Mouse (Mus musculus): Measurements from ENCODE around the gene Sorbs1. TPM values are rescaled to one million over a fixed set of nuclear protein-coding genes. Genes with fewer than 3 reads are reported as not detected.

Sorbs1 gene
- polyA plus RNA-seq, 1 experiment: 111 TPM

- no peak overlapping the region for H3K27ac ChIP-seq (ENCODE audit: insufficient read depth, low read length)
- H3K4me3 ChIP-seq (ENCODE audit: insufficient read depth, low read length): no peak overlapping the region
- TF ChIP-seq CTCF (IDR thresholded peaks at IDR 0.05; ENCODE audit: borderline replicate concordance, insufficient read depth, low read length): no peak
- TF ChIP-seq POLR2A (IDR thresholded peaks at IDR 0.05; ENCODE audit: low read depth, low read length): no peak
- no peaks in the 10 kb centered on the region for H3K4me1 ChIP-seq (ENCODE audit: control insufficient read depth, insufficient read depth, low read length)
Measured at GRCm38 (mm10) chr19:40377632-40378031, 135.9 kb downstream of the Sorbs1 start.

GRCm38 (mm10) chr19:40376566-40377281, 136.9 kb downstream of the Sorbs1 start:
- Histone ChIP-seq H3K4me1 (ENCODE audit: control insufficient read depth, insufficient read depth, low read length) (peaks cover 1% of the 10 kb centered on the region; the same call in 1 of the 2 replicates), H3K4me3 (ENCODE audit: insufficient read depth, low read length) (no peak overlapping the region), H3K27ac (ENCODE audit: insufficient read depth, low read length) (no peak overlapping the region)
- TF ChIP-seq CTCF (IDR thresholded peaks at IDR 0.05; ENCODE audit: borderline replicate concordance, insufficient read depth, low read length) (no peak), POLR2A (IDR thresholded peaks at IDR 0.05; ENCODE audit: low read depth, low read length) (no peak)

GRCm38 (mm10) chr19:40374720-40375119, 138.9 kb downstream of the Sorbs1 start:
- H3K27ac ChIP-seq (ENCODE audit: insufficient read depth, low read length): no peak overlapping the region
- peaks cover 18% of the 10 kb centered on the region for H3K4me1 ChIP-seq (ENCODE audit: control insufficient read depth, insufficient read depth, low read length)
- H3K4me3 ChIP-seq (ENCODE audit: insufficient read depth, low read length): no peak overlapping the region
- TF ChIP-seq POLR2A (IDR thresholded peaks at IDR 0.05; ENCODE audit: low read depth, low read length) (no peak), CTCF (IDR thresholded peaks at IDR 0.05; ENCODE audit: borderline replicate concordance, insufficient read depth, low read length) (no peak)

- Histone ChIP-seq H3K4me3 (ENCODE audit: insufficient read depth, low read length) (no peak overlapping the region), H3K27ac (ENCODE audit: insufficient read depth, low read length) (peak overlapping the region; percentile 70; the same call in 1 of the 2 replicates), H3K4me1 (ENCODE audit: control insufficient read depth, insufficient read depth, low read length) (peaks cover 18% of the 10 kb centered on the region)
- no peak for TF ChIP-seq POLR2A (IDR thresholded peaks at IDR 0.05; ENCODE audit: low read depth, low read length)
- no peak for TF ChIP-seq CTCF (IDR thresholded peaks at IDR 0.05; ENCODE audit: borderline replicate concordance, insufficient read depth, low read length)
Measured at GRCm38 (mm10) chr19:40372679-40373078, 140.9 kb downstream of the Sorbs1 start.

GRCm38 (mm10) chr19:40371866-40372265, 141.7 kb downstream of the Sorbs1 start:
- Histone ChIP-seq H3K27ac (ENCODE audit: insufficient read depth, low read length) (peak overlapping the region; percentile 86), H3K4me1 (ENCODE audit: control insufficient read depth, insufficient read depth, low read length) (peaks cover 18% of the 10 kb centered on the region), H3K4me3 (ENCODE audit: insufficient read depth, low read length) (no peak overlapping the region)
- no peak for TF ChIP-seq POLR2A (IDR thresholded peaks at IDR 0.05; ENCODE audit: low read depth, low read length)
- no peak for TF ChIP-seq CTCF (IDR thresholded peaks at IDR 0.05; ENCODE audit: borderline replicate concordance, insufficient read depth, low read length)

GRCm38 (mm10) chr19:40369852-40370811, 143.4 kb downstream of the Sorbs1 start:
- H3K4me1 ChIP-seq (ENCODE audit: control insufficient read depth, insufficient read depth, low read length): peaks cover 31% of the 10 kb centered on the region
- TF ChIP-seq POLR2A (IDR thresholded peaks at IDR 0.05; ENCODE audit: low read depth, low read length): no peak
- TF ChIP-seq CTCF (IDR thresholded peaks at IDR 0.05; ENCODE audit: borderline replicate concordance, insufficient read depth, low read length): no peak
- H3K27ac ChIP-seq (ENCODE audit: insufficient read depth, low read length): peak overlapping the region; percentile 4; the same call in 1 of the 2 replicates
- no peak overlapping the region for H3K4me3 ChIP-seq (ENCODE audit: insufficient read depth, low read length)

GRCm38 (mm10) chr19:40368517-40368916, 145.1 kb downstream of the Sorbs1 start:
- Histone ChIP-seq H3K4me3 (ENCODE audit: insufficient read depth, low read length) (no peak overlapping the region), H3K27ac (ENCODE audit: insufficient read depth, low read length) (no peak overlapping the region), H3K4me1 (ENCODE audit: control insufficient read depth, insufficient read depth, low read length) (peaks cover 31% of the 10 kb centered on the region)
- no peak for TF ChIP-seq POLR2A (IDR thresholded peaks at IDR 0.05; ENCODE audit: low read depth, low read length)
- TF ChIP-seq CTCF (IDR thresholded peaks at IDR 0.05; ENCODE audit: borderline replicate concordance, insufficient read depth, low read length): no peak

GRCm38 (mm10) chr19:40366163-40366941, 147.2 kb downstream of the Sorbs1 start:
- TF ChIP-seq CTCF (IDR thresholded peaks at IDR 0.05; ENCODE audit: borderline replicate concordance, insufficient read depth, low read length) (no peak), POLR2A (IDR thresholded peaks at IDR 0.05; ENCODE audit: low read depth, low read length) (peak; percentile 29; the same call in 1 of the 2 replicates)
- Histone ChIP-seq H3K27ac (ENCODE audit: insufficient read depth, low read length) (peak overlapping the region; percentile 55), H3K4me3 (ENCODE audit: insufficient read depth, low read length) (no peak overlapping the region), H3K4me1 (ENCODE audit: control insufficient read depth, insufficient read depth, low read length) (peaks cover 26% of the 10 kb centered on the region)

GRCm38 (mm10) chr19:40365137-40365536, 148.4 kb downstream of the Sorbs1 start:
- TF ChIP-seq POLR2A (IDR thresholded peaks at IDR 0.05; ENCODE audit: low read depth, low read length) (no peak), CTCF (IDR thresholded peaks at IDR 0.05; ENCODE audit: borderline replicate concordance, insufficient read depth, low read length) (no peak)
- Histone ChIP-seq H3K27ac (ENCODE audit: insufficient read depth, low read length) (no peak overlapping the region), H3K4me3 (ENCODE audit: insufficient read depth, low read length) (no peak overlapping the region), H3K4me1 (ENCODE audit: control insufficient read depth, insufficient read depth, low read length) (peaks cover 16% of the 10 kb centered on the region)

Measured in embryonic fibroblast, embryonic 13.5 days (primary cell).